Mouse (Mus musculus) thymus, postnatal 14 days (tissue): Measurements from ENCODE around the gene Bcar1.

Source experiments
- DNase-seq: peaks from one replicate; pipeline ENCODE4 v3.0.0; 2021

Gene Bcar1

DNA sequence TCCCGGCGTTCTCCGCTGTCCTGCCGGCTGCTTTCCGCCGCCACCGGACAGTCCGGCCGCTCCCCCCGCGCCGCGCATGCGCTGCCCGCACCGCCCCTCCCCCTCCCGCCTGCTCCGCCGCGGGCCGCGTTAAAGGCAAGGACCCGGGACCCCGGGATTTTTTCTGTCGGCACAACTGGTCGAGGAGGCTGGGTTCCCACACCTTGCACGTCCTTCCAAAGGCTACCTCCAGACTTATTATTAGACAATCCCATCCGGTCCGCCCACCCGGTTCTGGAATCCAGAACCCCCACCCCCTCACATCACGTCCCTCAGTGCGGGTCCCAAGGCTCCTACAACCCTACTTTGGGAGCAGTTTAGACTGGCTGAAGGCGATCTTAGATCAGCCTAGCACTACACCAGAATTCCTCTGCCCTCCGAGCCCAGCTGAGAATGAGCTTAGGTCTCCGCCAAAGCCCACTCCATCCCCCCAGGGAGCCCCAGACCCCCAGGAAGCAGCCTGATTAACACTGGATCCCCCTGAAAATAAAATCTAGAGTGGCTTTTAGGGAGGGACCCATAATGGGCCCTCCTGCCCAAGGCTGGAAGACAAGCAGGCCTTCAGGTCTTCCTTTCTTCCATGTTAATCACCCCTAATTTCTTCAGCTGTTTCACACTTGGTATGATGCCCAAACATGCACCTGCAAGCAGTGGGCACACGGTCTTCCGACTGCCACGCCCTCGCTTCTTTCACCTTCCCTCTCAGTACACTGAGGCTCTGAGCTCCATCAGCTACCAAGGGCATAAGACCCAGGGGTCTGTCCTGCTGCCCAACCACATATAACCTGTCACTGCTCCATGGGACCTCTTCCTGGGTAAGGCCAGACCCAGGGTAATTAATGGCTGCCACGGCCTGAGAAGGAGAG, at the start of gene Bcar1:
Bcar1 (minus strand) TSS at position 18 of the 905 bp plus-strand sequence.
- DNase-seq: no peak

- no peak for DNase-seq
Observed at GRCm38 (mm10) chr8:111789639-111790038, 46.0 kb upstream of the Bcar1 start.

- DNase-seq: no peak
Observed at GRCm38 (mm10) chr8:111789200-111789599, 45.6 kb upstream of the Bcar1 start.

GRCm38 (mm10) chr8:111788497-111788896, 44.9 kb upstream of the Bcar1 start:
- no peak for DNase-seq

DNA sequence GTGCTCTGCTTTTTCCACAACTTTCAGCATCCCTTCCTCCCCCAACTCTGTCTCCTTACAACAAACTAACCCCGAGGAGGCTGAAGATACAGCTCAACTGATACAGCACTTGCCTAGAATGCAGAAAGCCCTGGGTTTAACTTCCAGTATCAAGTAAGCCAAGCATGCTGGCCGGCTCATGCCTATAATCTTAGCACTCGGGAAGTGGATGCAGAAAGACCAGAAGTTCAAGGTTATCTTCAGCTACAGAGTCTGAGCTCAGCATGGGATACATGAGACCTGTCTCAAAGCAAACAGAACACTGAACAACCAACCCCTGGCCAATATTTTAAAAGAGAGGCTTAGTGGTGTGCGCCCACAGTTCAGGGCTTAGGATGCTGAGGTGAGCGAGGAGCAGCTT, 44.5 kb upstream of the Bcar1 start:
- DNase-seq: no peak

DNA sequence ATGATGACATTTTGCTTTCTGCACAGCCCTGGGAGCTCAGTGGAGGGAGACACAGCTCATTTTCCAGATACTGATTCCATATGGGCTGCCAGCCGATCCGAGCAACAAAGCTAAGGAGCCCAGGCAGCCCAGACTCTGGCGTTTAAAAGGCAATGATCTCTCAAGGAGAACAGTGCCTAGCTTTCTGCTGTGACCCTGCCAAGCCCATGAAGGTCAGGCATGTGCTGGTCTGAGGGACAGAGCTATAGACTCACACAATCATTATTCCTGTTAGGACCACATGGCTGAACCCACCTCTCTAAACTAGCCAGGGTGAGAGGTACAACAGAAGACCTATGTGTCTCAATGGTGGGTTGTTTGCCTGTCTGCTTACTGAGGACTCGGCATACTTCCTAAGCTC, 44.1 kb upstream of the Bcar1 start:
- DNase-seq: no peak

- no peak for DNase-seq
Observed at GRCm38 (mm10) chr8:111786701-111787588, 43.3 kb upstream of the Bcar1 start.

- DNase-seq: no peak
Observed at GRCm38 (mm10) chr8:111786116-111786515, 42.5 kb upstream of the Bcar1 start.

- no peak for DNase-seq
Observed at GRCm38 (mm10) chr8:111782671-111783394, 39.2 kb upstream of the Bcar1 start.

DNA sequence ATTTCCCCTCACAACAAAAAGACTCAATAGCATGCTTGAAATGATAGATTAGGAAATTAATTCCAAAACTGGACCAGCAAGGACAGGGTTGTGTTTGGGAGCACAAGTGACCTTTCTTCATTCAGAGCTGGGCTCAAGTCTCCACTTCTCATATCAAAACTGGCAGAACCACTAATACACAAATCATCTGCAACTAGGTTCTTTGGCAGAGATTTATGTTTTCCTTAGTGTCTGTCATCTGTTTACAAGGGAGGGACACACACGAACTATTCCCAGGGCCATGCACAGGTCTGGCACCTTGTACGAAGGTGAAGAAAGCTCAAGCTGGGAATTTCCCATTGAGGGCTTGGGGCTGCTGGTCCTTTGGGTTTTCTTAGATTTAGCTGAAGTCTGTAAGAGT, 38.6 kb upstream of the Bcar1 start:
- no peak for DNase-seq

DNA sequence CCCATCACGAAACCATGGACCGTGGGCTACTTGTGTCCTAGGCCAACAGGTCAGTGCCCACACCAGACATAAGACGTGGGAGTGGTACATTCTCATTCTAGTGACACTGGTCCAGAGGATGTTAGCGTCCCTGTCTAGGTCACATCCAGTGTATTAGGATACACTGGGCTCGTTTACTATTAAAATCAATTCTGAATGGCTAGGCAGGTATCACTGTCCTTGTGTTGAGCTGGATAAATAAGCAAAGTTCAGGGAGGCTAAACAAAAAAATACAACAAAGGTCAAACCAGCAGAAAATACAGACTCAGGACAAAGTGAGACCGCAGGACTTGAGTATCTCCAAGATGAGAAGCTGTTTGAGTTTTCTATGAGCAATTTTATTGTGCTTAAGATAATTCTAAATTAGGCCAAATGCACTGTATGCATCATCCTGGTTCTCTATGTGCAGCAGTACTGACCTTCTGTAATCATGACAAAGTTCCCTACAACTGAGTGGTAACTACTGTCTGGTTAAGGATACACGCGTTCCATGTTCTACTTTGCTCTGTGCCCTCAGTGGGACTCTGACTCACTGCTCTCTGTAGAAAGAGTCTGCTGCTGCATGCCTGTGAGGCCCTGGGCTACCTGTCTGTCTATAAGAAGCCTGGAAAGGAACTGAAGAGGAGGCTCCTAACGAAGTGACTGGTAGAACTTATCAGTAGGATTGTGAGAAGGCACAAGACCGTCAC, 37.3 kb upstream of the Bcar1 start:
- no peak for DNase-seq

DNA sequence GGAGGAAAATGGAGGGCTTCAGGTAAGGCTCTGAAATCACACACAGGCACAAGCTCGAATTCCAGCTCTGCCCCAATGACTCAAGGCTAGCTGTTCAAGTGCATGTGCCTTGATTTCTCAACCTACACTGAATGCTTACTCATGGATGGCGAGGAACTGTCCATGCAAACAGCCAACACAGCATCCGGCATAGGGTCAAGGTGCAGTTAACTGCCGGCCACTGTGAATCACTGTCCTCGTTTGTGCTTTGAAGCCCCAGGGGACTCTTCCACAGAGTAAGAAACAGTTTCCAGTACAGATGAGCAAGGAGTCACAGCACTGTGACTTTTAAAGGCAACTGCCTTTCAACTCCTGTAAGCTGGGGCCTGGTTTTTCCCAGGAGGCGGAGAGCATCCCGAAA, 36.1 kb upstream of the Bcar1 start:
- no peak for DNase-seq

GRCm38 (mm10) chr8:111778801-111779200, 35.2 kb upstream of the Bcar1 start:
- no peak for DNase-seq

DNA sequence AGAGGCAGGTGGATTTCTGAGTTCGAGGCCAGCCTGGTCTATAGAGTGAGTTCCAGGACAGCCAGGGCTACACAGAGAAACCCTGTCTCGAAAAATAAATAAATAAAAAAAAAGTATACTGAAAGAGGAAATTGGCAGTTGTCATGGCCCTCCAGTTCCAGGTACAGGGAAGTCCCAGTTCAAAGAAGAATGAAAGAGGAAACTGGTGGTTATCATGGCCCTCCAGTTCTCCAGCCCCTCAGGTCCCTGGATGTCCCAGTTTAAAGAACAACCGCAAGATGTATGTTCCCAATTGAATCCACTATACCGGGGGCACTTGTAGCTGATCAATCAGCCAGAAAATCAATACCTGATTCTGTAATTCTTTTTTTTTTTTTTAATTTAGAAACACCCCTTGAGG, 32.9 kb upstream of the Bcar1 start:
- no peak for DNase-seq

- DNase-seq: no peak
Observed at GRCm38 (mm10) chr8:111775766-111776165, 32.2 kb upstream of the Bcar1 start.

GRCm38 (mm10) chr8:111773476-111773875, 29.9 kb upstream of the Bcar1 start:
- no peak for DNase-seq

DNA sequence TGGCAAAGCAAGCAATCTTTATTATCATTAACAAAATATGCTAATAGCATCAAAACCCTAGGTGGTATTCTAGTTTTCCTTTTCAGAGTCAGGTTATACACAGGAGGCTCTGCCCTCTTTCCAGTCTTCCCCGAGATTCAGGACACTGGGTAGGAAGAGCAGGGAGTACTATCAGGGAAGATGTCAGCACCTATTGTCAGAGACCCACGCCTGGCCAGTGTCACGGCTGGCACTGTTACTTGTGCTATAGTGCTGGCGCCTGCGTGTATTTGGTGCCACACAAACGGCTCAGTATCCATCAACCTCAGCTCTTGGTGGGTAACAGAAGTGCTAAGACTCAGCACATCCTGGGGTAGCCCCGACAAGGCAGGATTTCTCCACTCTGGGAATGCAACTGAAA, 29.4 kb upstream of the Bcar1 start:
- DNase-seq: no peak

DNA sequence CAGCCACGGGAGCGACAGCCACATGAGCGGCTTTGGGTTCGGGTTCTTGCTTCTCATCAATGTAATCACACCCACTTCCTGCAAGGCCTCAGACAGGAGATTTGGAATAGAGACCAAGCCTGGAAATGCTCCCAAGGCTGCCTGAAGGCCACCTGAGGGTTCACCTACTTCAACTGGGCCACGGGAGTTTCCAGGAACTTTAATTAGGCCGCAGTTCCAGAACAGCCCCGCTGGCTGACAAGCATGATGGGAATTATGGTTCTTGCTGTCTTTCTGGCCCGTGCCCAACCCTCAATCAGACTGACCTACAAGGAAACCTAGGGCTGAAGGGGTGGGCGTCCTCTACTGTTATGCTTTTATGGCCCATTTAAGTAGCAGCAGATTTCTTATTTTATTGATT, 28.5 kb upstream of the Bcar1 start:
- no peak for DNase-seq

DNA sequence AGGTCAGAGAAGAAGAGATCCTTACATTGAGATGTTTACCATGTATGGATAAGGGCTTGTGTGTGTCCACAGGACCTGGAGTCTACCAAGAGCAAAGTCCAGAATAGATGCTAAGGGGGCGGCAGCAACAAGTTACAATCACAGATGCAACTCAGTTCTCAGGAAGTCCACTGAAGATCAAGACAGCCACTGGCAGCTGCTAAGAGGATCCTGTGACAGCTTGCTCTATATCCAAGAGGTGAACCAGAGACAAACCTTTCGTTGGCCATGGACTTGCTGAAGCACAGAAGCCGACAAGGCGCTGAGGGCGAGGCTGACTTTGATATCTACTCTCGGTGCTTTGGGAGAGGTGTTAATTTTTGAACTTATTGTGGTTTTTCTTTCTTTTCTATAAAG, 28.0 kb upstream of the Bcar1 start:
- DNase-seq: no peak

DNA sequence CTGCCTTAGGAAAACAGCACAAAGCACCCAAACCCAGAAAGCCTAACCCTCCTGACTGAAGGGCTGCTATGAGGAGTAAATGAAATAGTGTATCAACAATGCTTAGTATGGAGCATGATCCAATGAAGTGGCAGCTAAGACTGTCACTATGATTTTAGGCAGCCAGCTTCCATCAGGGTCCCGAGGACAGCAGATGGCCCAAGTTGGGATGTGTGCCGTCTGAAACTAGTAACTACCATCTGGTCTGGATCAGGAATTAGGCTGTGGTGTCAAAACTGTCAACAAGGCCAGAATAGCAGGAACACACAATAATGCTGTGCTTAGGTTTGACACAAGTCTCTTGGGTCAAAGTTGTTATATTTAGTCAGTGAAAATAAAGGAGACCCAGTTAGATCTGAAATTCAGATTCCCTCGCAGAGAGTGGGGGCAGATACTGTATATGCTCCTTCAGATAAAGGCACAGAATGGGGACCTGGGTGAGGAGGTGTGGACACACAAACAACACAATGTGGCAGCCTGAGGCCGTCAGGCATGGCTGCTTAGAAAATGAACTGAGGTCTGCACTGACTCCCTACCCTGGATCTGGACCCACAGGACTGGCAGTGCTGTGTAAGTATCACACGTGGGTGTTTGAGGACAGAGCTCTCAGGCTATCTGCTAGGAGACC, 27.5 kb upstream of the Bcar1 start:
- no peak for DNase-seq

DNA sequence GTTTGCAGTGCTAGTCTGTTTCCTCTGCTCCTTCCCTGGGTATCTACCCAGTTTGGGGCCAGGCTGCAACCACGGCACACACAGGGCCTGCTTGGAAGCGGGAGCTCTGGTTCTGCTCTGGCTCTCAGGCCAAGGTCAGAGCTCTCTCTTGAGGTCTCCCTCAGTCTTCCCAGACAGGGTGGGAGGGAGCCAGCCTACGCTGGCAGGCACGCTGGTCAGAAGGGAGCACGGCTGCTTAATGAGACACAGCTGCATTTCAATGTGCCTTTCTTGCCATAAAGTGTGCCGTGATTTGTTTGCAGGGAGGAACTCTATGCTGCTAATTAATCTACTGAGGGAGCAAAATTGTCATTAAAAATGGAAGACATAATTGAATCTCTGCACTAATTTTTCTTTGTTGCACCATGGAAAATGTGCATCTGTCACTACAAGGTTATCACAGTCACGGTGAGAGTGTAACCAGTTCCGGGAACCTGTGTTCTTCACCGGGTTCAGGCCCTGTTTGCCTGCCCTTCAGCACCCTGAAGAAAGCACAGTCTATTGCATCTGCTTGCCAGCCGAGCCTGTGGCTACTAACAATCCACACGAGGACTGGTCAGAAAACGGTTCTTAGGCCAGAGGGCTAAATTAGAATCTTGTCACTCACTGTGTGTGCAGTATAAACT, 26.3 kb upstream of the Bcar1 start:
- DNase-seq: no peak
